Mouse (Mus musculus): Measurements from ENCODE around the gene Kif6.

GRCm38 (mm10) chr17:49936214-49936613 lies 321.3 kb downstream of the Kif6 start:
- TF ChIP-seq GATA1 (IDR thresholded peaks at IDR 0.05; ENCODE audit: borderline replicate concordance, low read length): no peak
- no peak for TF ChIP-seq FLI1 (IDR thresholded peaks at IDR 0.05; ENCODE audit: low read length)

Measured in megakaryocyte, embryonic 14.5 days (primary cell).